Mouse (Mus musculus) splenic B cell, adult 2 months (primary cell): ENCODE results near the gene Clmn.

ENCODE experiments used
- DNase-seq: peaks from one replicate; pipeline ENCODE4 v3.0.0-alpha.2; 2011; ENCODE audit warnings: low read depth, low spot score
- H3K27me3 ChIP-seq: 2 replicates; pipeline ENCODE4 v1.6.1; 2012; ENCODE audit warnings: mild to moderate bottlenecking, low read length, moderate library complexity, mixed read lengths; ENCODE audit not compliant: control insufficient read depth, poor library complexity, insufficient read depth, severe bottlenecking
- H3K36me3 ChIP-seq: 2 replicates; pipeline ENCODE4 v1.6.1; 2012; ENCODE audit warnings: mild to moderate bottlenecking, low read length, moderate library complexity, mixed read lengths; ENCODE audit not compliant: control insufficient read depth, poor library complexity, insufficient read depth, severe bottlenecking

Gene Clmn

GRCm38 (mm10) chr12:104721011-104721410 lies 143.9 kb downstream of the Clmn start:
- peaks cover 9% of the 10 kb centered on the region; the same call in 1 of the 2 replicates for H3K36me3 ChIP-seq
- no peak for DNase-seq
- H3K27me3 ChIP-seq: no peaks in the 10 kb centered on the region

- Histone ChIP-seq H3K36me3 (peaks cover 8% of the 10 kb centered on the region), H3K27me3 (no peaks in the 10 kb centered on the region)
- no peak for DNase-seq
Measured at GRCm38 (mm10) chr12:104718956-104719355, 145.9 kb downstream of the Clmn start.

- DNase-seq: no peak
- Histone ChIP-seq H3K36me3 (peaks cover 12% of the 10 kb centered on the region), H3K27me3 (no peaks in the 10 kb centered on the region)
Measured at GRCm38 (mm10) chr12:104716409-104716808, 148.5 kb downstream of the Clmn start.

- Histone ChIP-seq H3K27me3 (no peaks in the 10 kb centered on the region), H3K36me3 (peaks cover 14% of the 10 kb centered on the region)
- no peak for DNase-seq
Measured at GRCm38 (mm10) chr12:104715453-104715852, 149.4 kb downstream of the Clmn start.
